Comparison of ENCODE assay signal across 24 mouse cellular contexts in genomic region chr6:127172461-127172860, GRCm38 (mm10). TPM values are rescaled to one million over a fixed set of nuclear protein-coding genes. Genes with fewer than 3 reads are reported as not detected.
A peak's percentile ranks its signal among the peaks of the same experiment; 100 is the strongest.
DNase-seq lines count a peak whose midpoint lies in the region; ATAC-seq and TF ChIP-seq lines count a peak whose summit lies in the region.
"Had no signal": no experiment of that assay in that cellular context is flagged by ENCODE, and none has a peak within 500 bp of the region (broad histone marks: within the 10 kb centered on the region; RNA-seq: fewer than 3 reads in every experiment).

No protein-coding gene starts in this region.

- no peak overlapping the region for H3K9ac ChIP-seq in heart, adult 2 months (ENCODE audit: low read depth, low read length)
- no peak overlapping the region for H3K9ac ChIP-seq in heart, embryonic 11.5 days (ENCODE audit: low read depth, low read length)
- no peak overlapping the region for H3K9ac ChIP-seq in heart, embryonic 15.5 days
- H3K9ac ChIP-seq in hindbrain, postnatal 0 days (replicated peaks; ENCODE audit: low read length) = no peak overlapping the region
- H3K9ac ChIP-seq: forebrain, embryonic 13.5 days; heart, embryonic 13.5 days; hindbrain, embryonic 13.5 days had no signal

- no peaks in the 10 kb centered on the region for H3K79me2 ChIP-seq in heart, adult 2 months (replicated peaks; ENCODE audit: control insufficient read depth, insufficient read depth, low read length)

- H3K27ac ChIP-seq in heart, adult 2 months = no peak overlapping the region
- H3K27ac ChIP-seq in heart, embryonic 11.5 days (ENCODE audit: low read depth, low read length) = no peak overlapping the region
- peak overlapping the region; percentile 56; the same call in 1 of the 2 replicates for H3K27ac ChIP-seq in heart, embryonic 10.5 days
- peak overlapping the region; percentile 27; the same call in 1 of the 2 replicates for H3K27ac ChIP-seq in heart, embryonic 15.5 days
- no peak overlapping the region for H3K27ac ChIP-seq in hindbrain, postnatal 0 days
- H3K27ac ChIP-seq: forebrain, embryonic 10.5 days; forebrain, embryonic 13.5 days; gastrocnemius, adult 2 months; heart, embryonic 13.5 days; hindbrain, embryonic 10.5 days; hindbrain, embryonic 13.5 days had no signal

- intact Hi-C loops in heart, adult 2 months (cut with DNase I) = no loop called here
- intact Hi-C loops in heart, postnatal 10 days (cut with DNase I) = no loop called here

- no peaks in the 10 kb centered on the region for H3K36me3 ChIP-seq in heart, adult 2 months (ENCODE audit: control insufficient read depth, insufficient read depth, low read length)
- no peaks in the 10 kb centered on the region for H3K36me3 ChIP-seq in heart, embryonic 11.5 days (ENCODE audit: control insufficient read depth, insufficient read depth, low read length)
- H3K36me3 ChIP-seq in heart, embryonic 10.5 days = no peaks in the 10 kb centered on the region
- no peaks in the 10 kb centered on the region for H3K36me3 ChIP-seq in heart, embryonic 15.5 days
- H3K36me3 ChIP-seq in hindbrain, postnatal 0 days (ENCODE audit: insufficient read depth, low read length) = no peaks in the 10 kb centered on the region
- H3K36me3 ChIP-seq: forebrain, embryonic 10.5 days; heart, embryonic 13.5 days; hindbrain, embryonic 10.5 days; hindbrain, embryonic 13.5 days had no signal

- no peaks in the 10 kb centered on the region for H3K9me3 ChIP-seq in heart, embryonic 11.5 days (replicated peaks; ENCODE audit: control insufficient read depth, low read length)
- H3K9me3 ChIP-seq in heart, embryonic 10.5 days = no peaks in the 10 kb centered on the region
- H3K9me3 ChIP-seq in heart, embryonic 15.5 days (replicated peaks) = no peaks in the 10 kb centered on the region
- no peaks in the 10 kb centered on the region for H3K9me3 ChIP-seq in hindbrain, postnatal 0 days (ENCODE audit: low read length)
- H3K9me3 ChIP-seq: forebrain, embryonic 10.5 days; forebrain, embryonic 13.5 days; heart, embryonic 13.5 days; hindbrain, embryonic 10.5 days; hindbrain, embryonic 13.5 days had no signal

- peak in 1 of 2 experiments; percentile 33 for DNase-seq in heart, adult 2 months
- DNase-seq in heart, embryonic 10.5 days (ENCODE audit: low spot score) = no peak
- DNase-seq in heart, postnatal 10 days = peak; percentile 59 to 66
- no peak for DNase-seq in c-Kit-positive CD71-positive TER-119-positive erythroid progenitor cells, embryonic 14.5 days (ENCODE audit: low spot score)
- no peak for DNase-seq in adrenal gland, postnatal 14 days
- no peak for DNase-seq in hindbrain, postnatal 0 days (ENCODE audit: low spot score)
- DNase-seq: adrenal gland, adult 2 months; adrenal gland, postnatal 25 days; cerebellum, adult 18-20 months; cerebellum, adult 9-10 months; cerebellum, postnatal 14 days; gastrocnemius, adult 2 months; gastrocnemius, postnatal 14 days; kidney, adult 2 months had no signal

- ATAC-seq in heart, embryonic 11.5 days (replicated peaks; ENCODE audit: insufficient number of reproducible peaks, low FRiP score, low TSS enrichment) = no peak
- no peak; the same call in 1 of the 2 replicates for ATAC-seq in heart, embryonic 15.5 days (replicated peaks; ENCODE audit: insufficient number of reproducible peaks, insufficient read depth, low FRiP score, low read depth)
- no peak for ATAC-seq in hindbrain, postnatal 0 days
- ATAC-seq: CD4-positive, CD25-positive, alpha-beta regulatory T cell, adult 4 months; forebrain, embryonic 13.5 days; forebrain, embryonic 16.5 days; intestine, postnatal 0 days had no signal

- TF ChIP-seq CTCF in heart, adult 2 months (IDR thresholded peaks at IDR 0.05) = no peak
- TF ChIP-seq CTCF in hindbrain, postnatal 0 days (IDR thresholded peaks at IDR 0.05; ENCODE audit: low read depth) = no peak

- no peaks in the 10 kb centered on the region for H3K27me3 ChIP-seq in heart, adult 2 months (ENCODE audit: control insufficient read depth, insufficient read depth, low read length)
- no peaks in the 10 kb centered on the region for H3K27me3 ChIP-seq in heart, embryonic 11.5 days (ENCODE audit: control insufficient read depth, insufficient read depth, low read length)
- 0 out of 2 replicates have a peak, but pooled peaks cover 7% of the 10 kb centered on the region for H3K27me3 ChIP-seq in heart, embryonic 10.5 days (ENCODE audit: insufficient read depth, poor library complexity, severe bottlenecking)
- H3K27me3 ChIP-seq in heart, embryonic 15.5 days = no peaks in the 10 kb centered on the region
- H3K27me3 ChIP-seq in hindbrain, postnatal 0 days (ENCODE audit: insufficient read depth, low read length) = no peaks in the 10 kb centered on the region
- H3K27me3 ChIP-seq: forebrain, embryonic 13.5 days; heart, embryonic 13.5 days had no signal

- no peak overlapping the region for H3K4me2 ChIP-seq in heart, embryonic 11.5 days
- H3K4me2 ChIP-seq in heart, embryonic 15.5 days = no peak overlapping the region
- no peak overlapping the region for H3K4me2 ChIP-seq in hindbrain, postnatal 0 days (ENCODE audit: low read depth, low read length)
- H3K4me2 ChIP-seq: forebrain, embryonic 13.5 days; heart, embryonic 13.5 days; hindbrain, embryonic 13.5 days had no signal

- H3K4me1 ChIP-seq in heart, adult 2 months (ENCODE audit: control insufficient read depth, insufficient read depth, low read length) = no peaks in the 10 kb centered on the region
- peaks cover 4% of the 10 kb centered on the region; the same call in 1 of the 2 replicates for H3K4me1 ChIP-seq in heart, embryonic 11.5 days (ENCODE audit: control insufficient read depth, insufficient read depth, low read length)
- H3K4me1 ChIP-seq in heart, embryonic 10.5 days = peaks cover 27% of the 10 kb centered on the region
- H3K4me1 ChIP-seq in heart, embryonic 15.5 days (replicated peaks) = peaks cover 6% of the 10 kb centered on the region
- no peaks in the 10 kb centered on the region for H3K4me1 ChIP-seq in hindbrain, postnatal 0 days (ENCODE audit: insufficient read depth, low read length)

- TF ChIP-seq POLR2A in heart, adult 2 months (IDR thresholded peaks at IDR 0.05; ENCODE audit: insufficient read depth, low read depth, low read length) = no peak

- H3K4me3 ChIP-seq in heart, adult 2 months = no peak overlapping the region
- H3K4me3 ChIP-seq in heart, embryonic 11.5 days (ENCODE audit: low read depth, low read length) = no peak overlapping the region
- no peak overlapping the region for H3K4me3 ChIP-seq in heart, embryonic 10.5 days
- H3K4me3 ChIP-seq in heart, embryonic 15.5 days = no peak overlapping the region
- H3K4me3 ChIP-seq in hindbrain, postnatal 0 days (ENCODE audit: low read length) = no peak overlapping the region
- H3K4me3 ChIP-seq: forebrain, embryonic 10.5 days; forebrain, embryonic 13.5 days; gastrocnemius, adult 2 months; heart, embryonic 13.5 days; hindbrain, embryonic 10.5 days; hindbrain, embryonic 13.5 days had no signal

- peak; percentile 81 for TF ChIP-seq EP300 in heart, adult 2 months (IDR thresholded peaks at IDR 0.05; ENCODE audit: insufficient read depth, low read depth, low read length)

- 59% methylated on average over 11 of the region's 11 CpGs for WGBS in heart, adult 2 months
- WGBS in heart, embryonic 11.5 days (ENCODE audit: insufficient replicate concordance) = 62% methylated on average over 11 of the region's 11 CpGs
- WGBS in heart, embryonic 10.5 days = 56% methylated on average over 11 of the region's 11 CpGs
- 46% methylated on average over 11 of the region's 11 CpGs for WGBS in heart, embryonic 15.5 days
- 76% methylated on average over 11 of the region's 11 CpGs for WGBS in hindbrain, postnatal 0 days

RNA-seq across cellular contexts. Expression of gene Ccnd2, which starts 20.5 kb away (rescaled TPM):
- 100 to 1,000 TPM; 132 to 139 TPM for total RNA-seq in heart, adult 2 months (2021)
- polyA plus RNA-seq in heart, adult 2 months (2012; rRNA removed) = 46.2 and 53.4 TPM in 2 replicates
- polyA plus RNA-seq in heart, embryonic 11.5 days (2014; fragmentation: Nextera tagmentation; extraction: Ambion mirVana) = 712 and 821 TPM in 2 replicates
- 914 and 924 TPM in 2 replicates for polyA plus RNA-seq in heart, embryonic 10.5 days (2016; fragmentation: Nextera tagmentation; extraction: Ambion mirVana)
- 482 and 541 TPM in 2 replicates for polyA plus RNA-seq in heart, embryonic 15.5 days (2015; fragmentation: Nextera tagmentation; extraction: Ambion mirVana)
- total RNA-seq in heart, postnatal 10 days (2021) = 100 to 1,000 TPM; 270 to 328 TPM
- total RNA-seq in adrenal gland, postnatal 14 days (2021) = 206 and 209 TPM in 2 replicates
- total RNA-seq in hindbrain, postnatal 0 days (2014; rRNA removed) = 22.3 and 27.1 TPM in 2 replicates
- polyA plus RNA-seq in hindbrain, postnatal 0 days (2015; fragmentation: Nextera tagmentation; extraction: Ambion mirVana) = 229 and 263 TPM in 2 replicates

Comparison
In these comparisons a context has a peak if more than half of its experiments do, and no peak if none do; other contexts are left out.
1. DNase-seq: peak in heart, postnatal 10 days (2 of 2); none in heart, embryonic 10.5 days (single experiment), c-Kit-positive CD71-positive TER-119-positive erythroid progenitor cells, embryonic 14.5 days (single experiment), adrenal gland, postnatal 14 days (single experiment) and hindbrain, postnatal 0 days (single experiment).
2. H3K27ac ChIP-seq: peak in heart, embryonic 10.5 days (single experiment) and heart, embryonic 15.5 days (single experiment); none in heart, adult 2 months (single experiment), heart, embryonic 11.5 days (single experiment) and hindbrain, postnatal 0 days (single experiment).